Mouse (Mus musculus) MEL (cell line): ENCODE measurements around the gene Spock1.

Source experiments
- CTCF ChIP-seq, 3 experiments: IDR thresholded peaks in 2 of 3; conservative IDR thresholded peaks in 1 of 3; 2 replicates each; pipeline ENCODE4 v1.5.1; 2011 to 2012; ENCODE audit warnings: low read length in 3 of 3, low read depth in 2 of 3, mild to moderate bottlenecking in 2 of 3, improper control_type of control experiment in 1 of 3, inconsistent platforms in 1 of 3, mixed read lengths in 1 of 3, moderate library complexity in 1 of 3; ENCODE audit not compliant: control insufficient read depth in 1 of 3, insufficient read depth in 1 of 3, poor library complexity in 1 of 3, severe bottlenecking in 1 of 3
- KAT2A ChIP-seq: conservative IDR thresholded peaks from 2 replicates; pipeline ENCODE4 v1.6.1; 2012; ENCODE audit warnings: low read depth, low read length, improper control_type of control experiment, inconsistent platforms
- POLR2A ChIP-seq, 2 experiments: IDR thresholded peaks; 2 replicates each; pipeline ENCODE4 v1.6.1; 2011 to 2012; ENCODE audit warnings: low read length in 2 of 2, mild to moderate bottlenecking in 2 of 2, control low read depth in 1 of 2, improper control_type of control experiment in 1 of 2, low read depth in 1 of 2, moderate library complexity in 1 of 2; ENCODE audit not compliant: control insufficient read depth in 1 of 2, insufficient read depth in 1 of 2, poor library complexity in 1 of 2
- POLR2AphosphoS2 ChIP-seq: IDR thresholded peaks from 2 replicates; pipeline ENCODE4 v1.6.1; 2011; ENCODE audit warnings: low read length, improper control_type of control experiment
- SMC3 ChIP-seq: IDR thresholded peaks from 2 replicates; pipeline ENCODE4 v1.6.1; 2011; ENCODE audit warnings: low read depth, low read length, improper control_type of control experiment
- ZNF384 ChIP-seq: IDR thresholded peaks from 2 replicates; pipeline ENCODE4 v1.6.1; 2012; ENCODE audit warnings: low read depth, mild to moderate bottlenecking, inconsistent platforms, low read length, improper control_type of control experiment

- no peak for TF ChIP-seq POLR2AphosphoS2
- TF ChIP-seq KAT2A: no peak
- no peak for TF ChIP-seq CTCF (IDR thresholded peaks at IDR 0.05 in 2 of 3, conservative IDR thresholded peaks at IDR 0.05 in 1 of 3; ENCODE audit: control insufficient read depth in 1 of 3, insufficient read depth in 1 of 3, low read depth in 2 of 3, low read length in 3 of 3, poor library complexity in 1 of 3, severe bottlenecking in 1 of 3)
- no peak for TF ChIP-seq SMC3
- no peak for TF ChIP-seq ZNF384
- no peak for TF ChIP-seq POLR2A (IDR thresholded peaks at IDR 0.05; ENCODE audit: control insufficient read depth in 1 of 2, insufficient read depth in 1 of 2, low read depth in 1 of 2, low read length in 2 of 2, poor library complexity in 1 of 2)
Measured at GRCm38 (mm10) chr13:57831374-57832163, 76.6 kb downstream of the Spock1 start.
